ENCODE assay signal across 8 mouse cellular contexts in the genomic region with DNA sequence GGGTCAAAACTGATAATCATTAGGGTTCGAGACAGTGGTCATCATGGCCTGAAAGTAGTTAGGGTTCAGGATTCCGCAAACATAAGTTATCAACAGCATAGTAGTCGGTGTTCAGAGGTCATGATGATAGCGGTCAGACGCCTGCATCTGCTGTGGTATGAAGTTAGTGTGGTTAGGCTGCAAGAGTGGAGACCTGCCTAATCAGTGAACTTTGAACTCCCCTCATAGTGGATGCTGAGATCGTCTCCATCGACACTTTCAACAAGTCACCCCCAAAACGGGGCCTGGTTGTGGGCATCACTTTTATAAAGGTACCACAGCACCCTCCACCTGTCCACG. TPM values are rescaled to one million over a fixed set of nuclear protein-coding genes. Genes with fewer than 3 reads are reported as not detected.
DNase-seq lines count a peak whose midpoint lies in the region; ATAC-seq lines count a peak whose summit lies in the region.

No protein-coding gene starts in this region.

- H3K36me3 ChIP-seq in lung, embryonic 15.5 days: peaks cover 25% of the 10 kb centered on the region
- H3K36me3 ChIP-seq in forebrain, embryonic 10.5 days (replicated peaks): peaks cover 33% of the 10 kb centered on the region
- peaks cover 35% of the 10 kb centered on the region for H3K36me3 ChIP-seq in limb, embryonic 10.5 days
- H3K36me3 ChIP-seq in neural tube, embryonic 14.5 days (ENCODE audit: control insufficient read depth, insufficient read depth, low read length): peaks cover 27% of the 10 kb centered on the region

- H3K4me1 ChIP-seq in lung, embryonic 15.5 days: peaks cover 10% of the 10 kb centered on the region
- peaks cover 16% of the 10 kb centered on the region for H3K4me1 ChIP-seq in forebrain, embryonic 10.5 days
- H3K4me1 ChIP-seq in limb, embryonic 10.5 days: peaks cover 9% of the 10 kb centered on the region
- peaks cover 9% of the 10 kb centered on the region; the same call in 1 of the 2 replicates for H3K4me1 ChIP-seq in neural tube, embryonic 14.5 days (ENCODE audit: control insufficient read depth, insufficient read depth, low read length)

- ATAC-seq in lung, embryonic 15.5 days (ENCODE audit: borderline replicate concordance, extremely low read depth, low FRiP score, low TSS enrichment): peak; percentile 29
- no peak; the same call in 1 of the 2 replicates for ATAC-seq in neural tube, embryonic 14.5 days (ENCODE audit: low read depth)

- H3K4me3 ChIP-seq in lung, embryonic 15.5 days: peak overlapping the region; percentile 97
- H3K4me3 ChIP-seq in forebrain, embryonic 10.5 days: peak overlapping the region; percentile 79
- peak overlapping the region; percentile 85 for H3K4me3 ChIP-seq in limb, embryonic 10.5 days
- peak overlapping the region; percentile 69 for H3K4me3 ChIP-seq in neural tube, embryonic 14.5 days (ENCODE audit: low read depth, low read length)

- peak overlapping the region; percentile 73 for H3K4me2 ChIP-seq in lung, embryonic 15.5 days
- peak overlapping the region; percentile 74 for H3K4me2 ChIP-seq in neural tube, embryonic 14.5 days (ENCODE audit: low read depth, low read length)

- H3K27ac ChIP-seq in lung, embryonic 15.5 days: no peak overlapping the region; the same call in 1 of the 2 replicates
- H3K27ac ChIP-seq in forebrain, embryonic 10.5 days: peak overlapping the region; percentile 95
- peak overlapping the region; percentile 96; the same call in 1 of the 2 replicates for H3K27ac ChIP-seq in limb, embryonic 10.5 days
- H3K27ac ChIP-seq in neural tube, embryonic 14.5 days (ENCODE audit: low read depth, low read length): no peak overlapping the region

- DNase-seq in lung, postnatal 10 days: no peak
- no peak for DNase-seq in forebrain, embryonic 10.5 days (ENCODE audit: extremely low spot score, low spot score)
- DNase-seq in limb, embryonic 10.5 days (ENCODE audit: low spot score): no peak
- no peak for DNase-seq in thymus, postnatal 4 days
- no peak for DNase-seq in cerebellum, postnatal 14 days
- DNase-seq in adrenal gland, adult 18-20 months (ENCODE audit: low spot score in 2 of 2): no peak

- peak overlapping the region; percentile 81 for H3K9ac ChIP-seq in lung, embryonic 15.5 days
- peak overlapping the region; percentile 77; the same call in 1 of the 2 replicates for H3K9ac ChIP-seq in neural tube, embryonic 14.5 days (replicated peaks; ENCODE audit: low read depth, low read length)

- no peaks in the 10 kb centered on the region for H3K27me3 ChIP-seq in lung, embryonic 15.5 days
- no peaks in the 10 kb centered on the region for H3K27me3 ChIP-seq in forebrain, embryonic 10.5 days (ENCODE audit: poor library complexity, severe bottlenecking)
- no peaks in the 10 kb centered on the region for H3K27me3 ChIP-seq in limb, embryonic 10.5 days (ENCODE audit: low read depth, poor library complexity, severe bottlenecking)
- no peaks in the 10 kb centered on the region for H3K27me3 ChIP-seq in neural tube, embryonic 14.5 days (ENCODE audit: control insufficient read depth, insufficient read depth, low read length)

- H3K9me3 ChIP-seq in lung, embryonic 15.5 days: no peaks in the 10 kb centered on the region
- H3K9me3 ChIP-seq in forebrain, embryonic 10.5 days: no peaks in the 10 kb centered on the region
- H3K9me3 ChIP-seq in limb, embryonic 10.5 days (replicated peaks): no peaks in the 10 kb centered on the region
- no peaks in the 10 kb centered on the region for H3K9me3 ChIP-seq in neural tube, embryonic 14.5 days (ENCODE audit: control insufficient read depth, low read length)

- 36% methylated on average over 9 of the region's 9 CpGs for WGBS in lung, embryonic 15.5 days
- WGBS in forebrain, embryonic 10.5 days: 49% methylated on average over 9 of the region's 9 CpGs
- WGBS in limb, embryonic 10.5 days: 52% methylated on average over 9 of the region's 9 CpGs
- WGBS in neural tube, embryonic 14.5 days: 51% methylated on average over 9 of the region's 9 CpGs

RNA-seq across cellular contexts. Expression of gene Kptn, which starts 0.5 kb away (rescaled TPM):
- polyA plus RNA-seq in lung, embryonic 15.5 days (2015; fragmentation: Nextera tagmentation; extraction: Ambion mirVana): 28.5 and 31.7 TPM in 2 replicates
- 26.0 and 28.8 TPM in 2 replicates for polyA plus RNA-seq in forebrain, embryonic 10.5 days (2016; fragmentation: Nextera tagmentation; extraction: Ambion mirVana)
- polyA plus RNA-seq in limb, embryonic 10.5 days (2016; fragmentation: Nextera tagmentation; extraction: Ambion mirVana): 26.9 and 27.0 TPM in 2 replicates
- 39.0 and 39.5 TPM in 2 replicates for polyA plus RNA-seq in neural tube, embryonic 14.5 days (2014; fragmentation: Nextera tagmentation; extraction: Ambion mirVana)
- 10 to 100 TPM; 19.6 to 20.7 TPM for total RNA-seq in adrenal gland, adult 18-20 months (2021)

RNA-seq across cellular contexts. Expression of gene Slc8a2, which starts 9.4 kb away (rescaled TPM):
- 0.10 and 0.12 TPM in 2 replicates for polyA plus RNA-seq in lung, embryonic 15.5 days (2015; fragmentation: Nextera tagmentation; extraction: Ambion mirVana)
- polyA plus RNA-seq in forebrain, embryonic 10.5 days (2016; fragmentation: Nextera tagmentation; extraction: Ambion mirVana): 0.22 and 0.34 TPM in 2 replicates
- polyA plus RNA-seq in limb, embryonic 10.5 days (2016; fragmentation: Nextera tagmentation; extraction: Ambion mirVana): 0.05 and 0.09 TPM in 2 replicates
- polyA plus RNA-seq in neural tube, embryonic 14.5 days (2014; fragmentation: Nextera tagmentation; extraction: Ambion mirVana): 1.5 and 2.0 TPM in 2 replicates
- 1 to 10 TPM; 2.0 to 2.5 TPM for total RNA-seq in adrenal gland, adult 18-20 months (2021)

RNA-seq across cellular contexts. Expression of gene Napa, which starts 22.0 kb away (rescaled TPM):
- 168 and 178 TPM in 2 replicates for polyA plus RNA-seq in lung, embryonic 15.5 days (2015; fragmentation: Nextera tagmentation; extraction: Ambion mirVana)
- 169 and 171 TPM in 2 replicates for polyA plus RNA-seq in forebrain, embryonic 10.5 days (2016; fragmentation: Nextera tagmentation; extraction: Ambion mirVana)
- 197 and 216 TPM in 2 replicates for polyA plus RNA-seq in limb, embryonic 10.5 days (2016; fragmentation: Nextera tagmentation; extraction: Ambion mirVana)
- 252 and 259 TPM in 2 replicates for polyA plus RNA-seq in neural tube, embryonic 14.5 days (2014; fragmentation: Nextera tagmentation; extraction: Ambion mirVana)
- 100 to 1,000 TPM; 160 to 178 TPM for total RNA-seq in adrenal gland, adult 18-20 months (2021)

RNA-seq across cellular contexts. Expression of gene Meis3, which starts 54.7 kb away (rescaled TPM):
- 20.2 and 20.6 TPM in 2 replicates for polyA plus RNA-seq in lung, embryonic 15.5 days (2015; fragmentation: Nextera tagmentation; extraction: Ambion mirVana)
- 56.7 and 57.5 TPM in 2 replicates for polyA plus RNA-seq in forebrain, embryonic 10.5 days (2016; fragmentation: Nextera tagmentation; extraction: Ambion mirVana)
- polyA plus RNA-seq in limb, embryonic 10.5 days (2016; fragmentation: Nextera tagmentation; extraction: Ambion mirVana): 17.8 and 20.9 TPM in 2 replicates
- 122 and 127 TPM in 2 replicates for polyA plus RNA-seq in neural tube, embryonic 14.5 days (2014; fragmentation: Nextera tagmentation; extraction: Ambion mirVana)
- total RNA-seq in adrenal gland, adult 18-20 months (2021): 10 to 100 TPM; 12.1 to 14.3 TPM

RNA-seq across cellular contexts. Expression of gene Zfp541, which starts 58.6 kb away (rescaled TPM):
- polyA plus RNA-seq in lung, embryonic 15.5 days (2015; fragmentation: Nextera tagmentation; extraction: Ambion mirVana): 0.04 TPM in 1 of 2 replicates, not detected in the other
- 0.10 TPM in 1 of 2 replicates, not detected in the other for polyA plus RNA-seq in forebrain, embryonic 10.5 days (2016; fragmentation: Nextera tagmentation; extraction: Ambion mirVana)
- 0.05 TPM in 1 of 2 replicates, not detected in the other for polyA plus RNA-seq in limb, embryonic 10.5 days (2016; fragmentation: Nextera tagmentation; extraction: Ambion mirVana)
- 0.07 and 0.10 TPM in 2 replicates for polyA plus RNA-seq in neural tube, embryonic 14.5 days (2014; fragmentation: Nextera tagmentation; extraction: Ambion mirVana)
- not detected for total RNA-seq in adrenal gland, adult 18-20 months (2021)

Comparison
In these comparisons a context has a peak if more than half of its experiments do, and no peak if none do; other contexts are left out.
1. H3K27ac ChIP-seq: peak in forebrain, embryonic 10.5 days (single experiment) and limb, embryonic 10.5 days (single experiment); none in lung, embryonic 15.5 days (single experiment) and neural tube, embryonic 14.5 days (single experiment).
2. Peak in every context shown above with its lines, with median percentiles within 50 percentile points of each other: H3K4me3 ChIP-seq.